Mouse (Mus musculus): ENCODE measurements around the gene Tnnt1. TPM values are rescaled to one million over a fixed set of nuclear protein-coding genes. Genes with fewer than 3 reads are reported as not detected.

Gene Tnnt1
- total RNA-seq, 2 experiments from 2014 or later, result 4.6 to 10.2 TPM

- intact Hi-C loops (cut with DNase I), result loop anchor here (2.0 kb wide), 2 partner anchors 45 to 93 kb away; no protein-coding TSS in a partner anchor
- no peak for DNase-seq (ENCODE audit: low spot score in 2 of 2)
These were observed 7.3 kb upstream of the Tnnt1 start for GRCm38 (mm10) chr7:4523205-4524130.

GRCm38 (mm10) chr7:4522292-4522691, 6.1 kb upstream of the Tnnt1 start:
- no peak for DNase-seq (ENCODE audit: low spot score in 2 of 2)
- intact Hi-C loops (cut with DNase I), result no loop called here

- no peak for DNase-seq (ENCODE audit: low spot score in 2 of 2)
- intact Hi-C loops (cut with DNase I), result no loop called here
These were observed 5.2 kb upstream of the Tnnt1 start for GRCm38 (mm10) chr7:4521231-4522003.

GRCm38 (mm10) chr7:4518487-4518886, 2.3 kb upstream of the Tnnt1 start:
- no peak for DNase-seq (ENCODE audit: low spot score in 2 of 2)
- intact Hi-C loops (cut with DNase I), result no loop called here

GRCm38 (mm10) chr7:4515853-4516252, 329 bp downstream of the Tnnt1 start:
- DNase-seq (ENCODE audit: low spot score in 2 of 2), result no peak
- intact Hi-C loops (cut with DNase I), result no loop called here

- intact Hi-C loops (cut with DNase I), result no loop called here
- no peak for DNase-seq (ENCODE audit: low spot score in 2 of 2)
These were observed 2.1 kb downstream of the Tnnt1 start for GRCm38 (mm10) chr7:4513829-4514712.

- DNase-seq (ENCODE audit: low spot score in 2 of 2), result no peak
- intact Hi-C loops (cut with DNase I), result no loop called here
These were observed 2.9 kb downstream of the Tnnt1 start for GRCm38 (mm10) chr7:4513236-4513635.

GRCm38 (mm10) chr7:4511489-4512224, 4.5 kb downstream of the Tnnt1 start:
- intact Hi-C loops (cut with DNase I), result loop anchor here (2.0 kb wide), 1 partner anchor 15 kb away; no protein-coding TSS in a partner anchor
- no peak for DNase-seq (ENCODE audit: low spot score in 2 of 2)

- intact Hi-C loops (cut with DNase I), result loop anchor here (2.0 to 10.0 kb wide), 2 partner anchors 17 to 815 kb away; partner anchors contain the start of genes Mboat7 and Tsen34
- peak in 1 of 2 experiments; percentile 47 for DNase-seq (ENCODE audit: low spot score in 2 of 2)
These were observed 6.1 kb downstream of the Tnnt1 start for GRCm38 (mm10) chr7:4509863-4510608.

- intact Hi-C loops (cut with DNase I), result loop anchor here (10.0 kb wide), 1 partner anchor 814 kb away; the partner anchor contains the start of genes Mboat7 and Tsen34
- DNase-seq (ENCODE audit: low spot score in 2 of 2), result no peak
These were observed 7.5 kb downstream of the Tnnt1 start for GRCm38 (mm10) chr7:4508739-4509116.

GRCm38 (mm10) chr7:4508062-4508738, 8.0 kb downstream of the Tnnt1 start:
- DNase-seq (ENCODE audit: low spot score in 2 of 2), result peak in 1 of 2 experiments; percentile 77
- intact Hi-C loops (cut with DNase I), result loop anchor here (10.0 kb wide), 1 partner anchor 813 kb away; the partner anchor contains the start of genes Mboat7 and Tsen34

- intact Hi-C loops (cut with DNase I), result loop anchor here (10.0 kb wide), 1 partner anchor 812 kb away; the partner anchor contains the start of genes Mboat7 and Tsen34
These were observed 9.0 kb downstream of the Tnnt1 start for GRCm38 (mm10) chr7:4507220-4507619.

GRCm38 (mm10) chr7:4504646-4505435, 11.3 kb downstream of the Tnnt1 start:
- intact Hi-C loops (cut with DNase I), result loop anchor here (10.0 kb wide), 1 partner anchor 810 kb away; the partner anchor contains the start of genes Mboat7 and Tsen34

More at GRCm38 (mm10) chr7:4507220-4507619, 9.0 kb downstream of the Tnnt1 start:
- no peak for DNase-seq (ENCODE audit: low spot score in 2 of 2)

GRCm38 (mm10) chr7:4503858-4504257, 12.3 kb downstream of the Tnnt1 start:
- DNase-seq (ENCODE audit: low spot score in 2 of 2), result no peak
- intact Hi-C loops (cut with DNase I), result loop anchor here (10.0 kb wide), 1 partner anchor 809 kb away; the partner anchor contains the start of genes Mboat7 and Tsen34

More at GRCm38 (mm10) chr7:4504646-4505435, 11.3 kb downstream of the Tnnt1 start:
- peak in 1 of 2 experiments; percentile 16 for DNase-seq (ENCODE audit: low spot score in 2 of 2)

- intact Hi-C loops (cut with DNase I), result loop anchor here (10.0 kb wide), 1 partner anchor 808 kb away; the partner anchor contains the start of genes Mboat7 and Tsen34
- no peak for DNase-seq (ENCODE audit: low spot score in 2 of 2)
These were observed 13.1 kb downstream of the Tnnt1 start for GRCm38 (mm10) chr7:4503100-4503499.

All from left cerebral cortex, postnatal 25 days (tissue).